Mouse (Mus musculus): ENCODE measurements around the gene Pfkfb4. TPM values are rescaled to one million over a fixed set of nuclear protein-coding genes. Genes with fewer than 3 reads are reported as not detected.
A peak's percentile ranks its signal among the peaks of the same experiment; 100 is the strongest.

Gene Pfkfb4
- 4.0 and 4.4 TPM in 2 replicates for polyA plus RNA-seq (2015; fragmentation: Nextera tagmentation; extraction: Ambion mirVana)

GRCm38 (mm10) chr9:108991428-108992084 lies at the start of gene Pfkfb4:
TSS of gene Pfkfb4 (plus strand) at chr9:108991778.
- Histone ChIP-seq H3K4me2 (ENCODE audit: low read depth, low read length) (peak within 1 kb of the TSS; percentile 90), H3K4me1 (ENCODE audit: control insufficient read depth, low read depth, low read length) (peaks cover 31% of the 10 kb centered on the region), H3K27ac (ENCODE audit: low read length) (peak within 1 kb of the TSS; percentile 80), H3K4me3 (ENCODE audit: low read depth, low read length) (peak within 1 kb of the TSS; percentile 66), H3K9ac (ENCODE audit: low read depth, low read length) (peak within 1 kb of the TSS; percentile 61), H3K36me3 (ENCODE audit: control insufficient read depth, insufficient read depth) (no peaks in the 10 kb centered on the region), H3K9me3 (replicated peaks; ENCODE audit: control insufficient read depth, low read length) (no peaks in the 10 kb centered on the region), H3K27me3 (ENCODE audit: control insufficient read depth, insufficient read depth, low read depth, low read length) (no peaks in the 10 kb centered on the region)
- WGBS (ENCODE audit: insufficient replicate concordance): 2% methylated on average over 31 of the region's 31 CpGs
- ATAC-seq (ENCODE audit: low read depth): peak; percentile 93

GRCm38 (mm10) chr9:108945111-108945510 lies 46.5 kb upstream of the Pfkfb4 start:
- Histone ChIP-seq H3K36me3 (ENCODE audit: control insufficient read depth, insufficient read depth) (peaks cover 64% of the 10 kb centered on the region), H3K27me3 (ENCODE audit: control insufficient read depth, insufficient read depth, low read depth, low read length) (no peaks in the 10 kb centered on the region), H3K9me3 (replicated peaks; ENCODE audit: control insufficient read depth, low read length) (no peaks in the 10 kb centered on the region), H3K9ac (ENCODE audit: low read depth, low read length) (no peak overlapping the region), H3K27ac (ENCODE audit: low read length) (no peak overlapping the region), H3K4me2 (ENCODE audit: low read depth, low read length) (no peak overlapping the region), H3K4me1 (ENCODE audit: control insufficient read depth, low read depth, low read length) (no peaks in the 10 kb centered on the region; the same call in 1 of the 2 replicates), H3K4me3 (ENCODE audit: low read depth, low read length) (no peak overlapping the region)
- 78% methylated on average over 9 of the region's 9 CpGs for WGBS (ENCODE audit: insufficient replicate concordance)
- no peak for ATAC-seq (ENCODE audit: low read depth)

GRCm38 (mm10) chr9:108945608-108946007 lies 46.0 kb upstream of the Pfkfb4 start:
- Histone ChIP-seq H3K4me1 (ENCODE audit: control insufficient read depth, low read depth, low read length) (no peaks in the 10 kb centered on the region; the same call in 1 of the 2 replicates), H3K4me2 (ENCODE audit: low read depth, low read length) (no peak overlapping the region), H3K4me3 (ENCODE audit: low read depth, low read length) (no peak overlapping the region), H3K27me3 (ENCODE audit: control insufficient read depth, insufficient read depth, low read depth, low read length) (no peaks in the 10 kb centered on the region), H3K9me3 (replicated peaks; ENCODE audit: control insufficient read depth, low read length) (no peaks in the 10 kb centered on the region), H3K9ac (ENCODE audit: low read depth, low read length) (no peak overlapping the region), H3K27ac (ENCODE audit: low read length) (no peak overlapping the region), H3K36me3 (ENCODE audit: control insufficient read depth, insufficient read depth) (peaks cover 64% of the 10 kb centered on the region)
- WGBS (ENCODE audit: insufficient replicate concordance): 43% methylated on average over 5 of the region's 5 CpGs
- no peak for ATAC-seq (ENCODE audit: low read depth)

- WGBS (ENCODE audit: insufficient replicate concordance): 77% methylated on average over 13 of the region's 13 CpGs
- Histone ChIP-seq H3K4me1 (ENCODE audit: control insufficient read depth, low read depth, low read length) (no peaks in the 10 kb centered on the region; the same call in 1 of the 2 replicates), H3K27ac (ENCODE audit: low read length) (no peak overlapping the region), H3K36me3 (ENCODE audit: control insufficient read depth, insufficient read depth) (peaks cover 47% of the 10 kb centered on the region), H3K4me2 (ENCODE audit: low read depth, low read length) (no peak overlapping the region), H3K9me3 (replicated peaks; ENCODE audit: control insufficient read depth, low read length) (no peaks in the 10 kb centered on the region), H3K4me3 (ENCODE audit: low read depth, low read length) (no peak overlapping the region), H3K27me3 (ENCODE audit: control insufficient read depth, insufficient read depth, low read depth, low read length) (peaks cover 19% of the 10 kb centered on the region), H3K9ac (ENCODE audit: low read depth, low read length) (no peak overlapping the region)
- ATAC-seq (ENCODE audit: low read depth): no peak
Observed at GRCm38 (mm10) chr9:108949231-108949966, 42.2 kb upstream of the Pfkfb4 start.

- peaks cover 20% of the 10 kb centered on the region for H3K27me3 ChIP-seq (ENCODE audit: control insufficient read depth, insufficient read depth, low read depth, low read length)
- no peak overlapping the region for H3K4me2 ChIP-seq (ENCODE audit: low read depth, low read length)
- WGBS (ENCODE audit: insufficient replicate concordance): 80% methylated on average over 9 of the region's 9 CpGs
- no peak for ATAC-seq (ENCODE audit: low read depth)
- no peak overlapping the region for H3K27ac ChIP-seq (ENCODE audit: low read length)
- H3K36me3 ChIP-seq (ENCODE audit: control insufficient read depth, insufficient read depth): peaks cover 40% of the 10 kb centered on the region
- H3K4me1 ChIP-seq (ENCODE audit: control insufficient read depth, low read depth, low read length): no peaks in the 10 kb centered on the region; the same call in 1 of the 2 replicates
- no peak overlapping the region for H3K9ac ChIP-seq (ENCODE audit: low read depth, low read length)
- H3K4me3 ChIP-seq (ENCODE audit: low read depth, low read length): no peak overlapping the region
- H3K9me3 ChIP-seq (replicated peaks; ENCODE audit: control insufficient read depth, low read length): no peaks in the 10 kb centered on the region
Observed at GRCm38 (mm10) chr9:108949967-108950728, 41.4 kb upstream of the Pfkfb4 start.

GRCm38 (mm10) chr9:108953081-108953636 lies 38.4 kb upstream of the Pfkfb4 start, which contains the start of gene Col7a1:
TSS of gene Col7a1 (plus strand) at chr9:108953586.
- H3K4me3 ChIP-seq (ENCODE audit: low read depth, low read length): no peak within 1 kb of the TSS
- H3K9ac ChIP-seq (ENCODE audit: low read depth, low read length): no peak within 1 kb of the TSS
- no peak within 1 kb of the TSS for H3K27ac ChIP-seq (ENCODE audit: low read length)

GRCm38 (mm10) chr9:108955241-108955640 lies 36.3 kb upstream of the Pfkfb4 start:
- Histone ChIP-seq H3K4me3 (ENCODE audit: low read depth, low read length) (no peak overlapping the region), H3K4me1 (ENCODE audit: control insufficient read depth, low read depth, low read length) (no peaks in the 10 kb centered on the region), H3K9me3 (replicated peaks; ENCODE audit: control insufficient read depth, low read length) (no peaks in the 10 kb centered on the region), H3K27ac (ENCODE audit: low read length) (no peak overlapping the region), H3K36me3 (ENCODE audit: control insufficient read depth, insufficient read depth) (no peaks in the 10 kb centered on the region), H3K4me2 (ENCODE audit: low read depth, low read length) (no peak overlapping the region), H3K27me3 (ENCODE audit: control insufficient read depth, insufficient read depth, low read depth, low read length) (peaks cover 20% of the 10 kb centered on the region), H3K9ac (ENCODE audit: low read depth, low read length) (no peak overlapping the region)
- 79% methylated on average over 11 of the region's 11 CpGs for WGBS (ENCODE audit: insufficient replicate concordance)
- ATAC-seq (ENCODE audit: low read depth): no peak

More at GRCm38 (mm10) chr9:108953081-108953636, 38.4 kb upstream of the Pfkfb4 start, which contains the start of gene Col7a1:
- H3K36me3 ChIP-seq (ENCODE audit: control insufficient read depth, insufficient read depth): peaks cover 18% of the 10 kb centered on the region
- no peaks in the 10 kb centered on the region for H3K4me1 ChIP-seq (ENCODE audit: control insufficient read depth, low read depth, low read length)
- no peaks in the 10 kb centered on the region for H3K9me3 ChIP-seq (replicated peaks; ENCODE audit: control insufficient read depth, low read length)
- ATAC-seq (ENCODE audit: low read depth): no peak
- H3K27me3 ChIP-seq (ENCODE audit: control insufficient read depth, insufficient read depth, low read depth, low read length): peaks cover 20% of the 10 kb centered on the region
- 11% methylated on average over 15 of the region's 15 CpGs for WGBS (ENCODE audit: insufficient replicate concordance)
- H3K4me2 ChIP-seq (ENCODE audit: low read depth, low read length): no peak within 1 kb of the TSS

- Histone ChIP-seq H3K27ac (ENCODE audit: low read length) (no peak overlapping the region), H3K9ac (ENCODE audit: low read depth, low read length) (no peak overlapping the region), H3K4me3 (ENCODE audit: low read depth, low read length) (no peak overlapping the region), H3K4me1 (ENCODE audit: control insufficient read depth, low read depth, low read length) (no peaks in the 10 kb centered on the region), H3K4me2 (ENCODE audit: low read depth, low read length) (no peak overlapping the region), H3K27me3 (ENCODE audit: control insufficient read depth, insufficient read depth, low read depth, low read length) (peaks cover 20% of the 10 kb centered on the region), H3K36me3 (ENCODE audit: control insufficient read depth, insufficient read depth) (no peaks in the 10 kb centered on the region), H3K9me3 (replicated peaks; ENCODE audit: control insufficient read depth, low read length) (no peaks in the 10 kb centered on the region)
- WGBS (ENCODE audit: insufficient replicate concordance): 69% methylated on average over 11 of the region's 11 CpGs
- no peak for ATAC-seq (ENCODE audit: low read depth)
Observed at GRCm38 (mm10) chr9:108955846-108956245, 35.7 kb upstream of the Pfkfb4 start.
